Mouse (Mus musculus) kidney, adult 2 months (tissue): Measurements from ENCODE around the gene Metap2. TPM values are rescaled to one million over a fixed set of nuclear protein-coding genes. Genes with fewer than 3 reads are reported as not detected.
"Not testable (repeated sequence)": the region's sequence is repeated elsewhere in the genome, so short reads cannot be mapped to it uniquely, and the experiment has no call there.

Experiments
- DNase-seq: peaks from one replicate; pipeline ENCODE4 v3.0.0; 2021
- H3K27ac ChIP-seq: fragments of 200-500 bp; 2 replicates; pipeline ENCODE4 v1.5.1; 2012; ENCODE audit warnings: low read depth, low read length, control low read depth, inconsistent platforms; ENCODE audit not compliant: insufficient read depth
- H3K27me3 ChIP-seq: fragments of 200-500 bp; replicated peaks from 2 replicates; pipeline ENCODE4 v1.6.1; 2012; ENCODE audit warnings: mild to moderate bottlenecking, moderate library complexity, low read length, inconsistent platforms; ENCODE audit not compliant: control insufficient read depth, insufficient read depth
- H3K36me3 ChIP-seq: fragments of 200-500 bp; 2 replicates; pipeline ENCODE4 v1.6.1; 2012; ENCODE audit warnings: mild to moderate bottlenecking, moderate library complexity, low read length, inconsistent platforms; ENCODE audit not compliant: control insufficient read depth, insufficient read depth
- H3K4me1 ChIP-seq: fragments of 200-500 bp; 2 replicates; pipeline ENCODE4 v1.6.1; 2011; ENCODE audit warnings: low read length; ENCODE audit not compliant: control insufficient read depth, insufficient read depth
- H3K4me3 ChIP-seq: fragments of 200-500 bp; 2 replicates; pipeline ENCODE4 v1.5.1; 2011; ENCODE audit warnings: mild to moderate bottlenecking, low read depth, low read length, control low read depth; ENCODE audit not compliant: insufficient read depth
- CTCF ChIP-seq: fragments of 200-500 bp; conservative IDR thresholded peaks from 2 replicates; pipeline ENCODE4 v1.5.1; 2011; ENCODE audit warnings: low read depth, mild to moderate bottlenecking, control low read depth, low read length, moderate library complexity, mixed read lengths; ENCODE audit not compliant: insufficient read depth, insufficient read length
- POLR2A ChIP-seq: fragments of 200-500 bp; IDR thresholded peaks from one replicate; pipeline ENCODE4 v1.6.1; 2011; ENCODE audit warnings: low read depth, low read length, control low read depth
- WGBS: fragments of 180-500 bp; shearing (Covaris S2); methylation state at CpG from one replicate; pipeline ENCODE4 v1.1.7; 2018; 5-methylcytosine and 5-hydroxymethylcytosine counted together
- polyA plus RNA-seq: library from polyadenylated mRNA; depleted of rRNA; stranded (reverse); fragments of >200 nt; gene quantifications from 2 replicates; pipeline ENCODE4 v1.2.3, GENCODE M21; 2012; rRNA removed

Metap2 gene
- polyA plus RNA-seq, 1 experiment = 47.3 TPM

GRCm38 (mm10) chr10:93812774-93813415 lies 84.0 kb downstream of the Metap2 start:
- no peaks in the 10 kb centered on the region; the same call in 1 of the 2 replicates for H3K27me3 ChIP-seq
- H3K36me3 ChIP-seq = no peaks in the 10 kb centered on the region
- H3K27ac ChIP-seq = no peak overlapping the region
- no peaks in the 10 kb centered on the region; the same call in 1 of the 2 replicates for H3K4me1 ChIP-seq
- WGBS = 10% methylated on average over 10 of the region's 10 CpGs
- peak; percentile 81 for TF ChIP-seq CTCF
- TF ChIP-seq POLR2A = no peak
- no peak overlapping the region for H3K4me3 ChIP-seq
- DNase-seq = peak; percentile 78

- H3K27ac ChIP-seq = no peak overlapping the region
- 88% methylated on average over 7 of the region's 7 CpGs for WGBS
- H3K36me3 ChIP-seq = no peaks in the 10 kb centered on the region
- TF ChIP-seq CTCF (no peak), POLR2A (no peak)
- no peak for DNase-seq
- no peak overlapping the region for H3K4me3 ChIP-seq
- no peaks in the 10 kb centered on the region; the same call in 1 of the 2 replicates for H3K4me1 ChIP-seq
- no peaks in the 10 kb centered on the region; the same call in 1 of the 2 replicates for H3K27me3 ChIP-seq
Observed at GRCm38 (mm10) chr10:93812098-93812497, 84.8 kb downstream of the Metap2 start.

- DNase-seq = peak; percentile 33
- no peaks in the 10 kb centered on the region for H3K36me3 ChIP-seq
- 42% methylated on average over 7 of the region's 7 CpGs for WGBS
- no peak overlapping the region for H3K27ac ChIP-seq
- no peak overlapping the region for H3K4me3 ChIP-seq
- TF ChIP-seq CTCF (no peak), POLR2A (no peak)
- no peaks in the 10 kb centered on the region for H3K27me3 ChIP-seq
- no peaks in the 10 kb centered on the region; the same call in 1 of the 2 replicates for H3K4me1 ChIP-seq
Observed at GRCm38 (mm10) chr10:93810590-93811185, 86.2 kb downstream of the Metap2 start.

GRCm38 (mm10) chr10:93809438-93809837 lies 87.5 kb downstream of the Metap2 start:
- 96% methylated on average over 8 of the region's 8 CpGs for WGBS
- not testable (repeated sequence) for DNase-seq, H3K36me3 ChIP-seq, H3K27ac ChIP-seq, H3K4me3 ChIP-seq, H3K4me1 ChIP-seq, H3K27me3 ChIP-seq

Other genes starting within 250 kb of the Metap2 start
- gene Usp44, start 65.5 kb downstream of the Metap2 start, polyA plus RNA-seq = 0.03 TPM in 1 of 2 replicates, not detected in the other
- 11.2 and 12.2 TPM in 2 replicates for gene Vezt, start 138.7 kb upstream of the Metap2 start, polyA plus RNA-seq
- gene Fgd6, start 138.9 kb upstream of the Metap2 start, polyA plus RNA-seq = 2.3 TPM in 2 replicates